Mouse (Mus musculus) c-Kit-positive CD71-positive TER-119-positive erythroid progenitor cells, embryonic 14.5 days (primary cell): Measurements from ENCODE around the gene Tulp1.
"Not testable (repeated sequence)": the region's sequence is repeated elsewhere in the genome, so short reads cannot be mapped to it uniquely, and the experiment has no call there.

ENCODE experiments used
- DNase-seq: peaks from one replicate; pipeline ENCODE4 v3.0.0-alpha.2; 2013; ENCODE audit warnings: low spot score

The Tulp1 gene

GRCm38 (mm10) chr17:28365122-28365521 is at the start of gene Tulp1:
Tulp1 (minus strand) TSS chr17:28365222.
- DNase-seq, result no peak

GRCm38 (mm10) chr17:28411381-28411960 is 46.4 kb upstream of the Tulp1 start:
- no peak for DNase-seq

- no peak for DNase-seq
These were observed 45.7 kb upstream of the Tulp1 start for GRCm38 (mm10) chr17:28410731-28411130.

- DNase-seq, result no peak
These were observed 43.4 kb upstream of the Tulp1 start for GRCm38 (mm10) chr17:28408251-28408918.

GRCm38 (mm10) chr17:28407418-28408250 is 42.6 kb upstream of the Tulp1 start:
- DNase-seq, result peak; percentile 49

- DNase-seq, result no peak
These were observed 41.4 kb upstream of the Tulp1 start for GRCm38 (mm10) chr17:28406471-28406870.

GRCm38 (mm10) chr17:28404745-28405144 is 39.7 kb upstream of the Tulp1 start:
- DNase-seq, result not testable (repeated sequence)

GRCm38 (mm10) chr17:28404301-28404700 is 39.3 kb upstream of the Tulp1 start:
- DNase-seq, result no peak

GRCm38 (mm10) chr17:28394994-28395393 is 30.0 kb upstream of the Tulp1 start:
- no peak for DNase-seq

- no peak for DNase-seq
These were observed 29.2 kb upstream of the Tulp1 start for GRCm38 (mm10) chr17:28394051-28394765.

- no peak for DNase-seq
These were observed 26.8 kb upstream of the Tulp1 start for GRCm38 (mm10) chr17:28391568-28392432.

GRCm38 (mm10) chr17:28388534-28388933 is 23.5 kb upstream of the Tulp1 start:
- DNase-seq, result no peak

- DNase-seq, result peak; percentile 57
These were observed 21.3 kb upstream of the Tulp1 start for GRCm38 (mm10) chr17:28386150-28386905.

- peak; percentile 45 for DNase-seq
These were observed 19.3 kb upstream of the Tulp1 start for GRCm38 (mm10) chr17:28384298-28384697.

- no peak for DNase-seq
These were observed 15.2 kb upstream of the Tulp1 start for GRCm38 (mm10) chr17:28380255-28380654.

GRCm38 (mm10) chr17:28375592-28376061 is 10.6 kb upstream of the Tulp1 start:
- DNase-seq, result no peak

GRCm38 (mm10) chr17:28374494-28374893 is 9.5 kb upstream of the Tulp1 start:
- no peak for DNase-seq

GRCm38 (mm10) chr17:28373821-28374220 is 8.8 kb upstream of the Tulp1 start:
- DNase-seq, result peak; percentile 57

GRCm38 (mm10) chr17:28371941-28372340 is 6.9 kb upstream of the Tulp1 start:
- no peak for DNase-seq

GRCm38 (mm10) chr17:28371286-28371685 is 6.3 kb upstream of the Tulp1 start:
- no peak for DNase-seq
